Mouse (Mus musculus) brown adipose tissue, adult 24 weeks (tissue): ENCODE results near the gene Gramd4. TPM values are rescaled to one million over a fixed set of nuclear protein-coding genes. Genes with fewer than 3 reads are reported as not detected.
"Not testable (repeated sequence)": the region's sequence is repeated elsewhere in the genome, so short reads cannot be mapped to it uniquely, and the experiment has no call there.

Source experiments
- H3K27ac ChIP-seq: fragments of 200-500 bp; replicated peaks from 2 replicates; pipeline ENCODE4 v1.5.1; 2012; ENCODE audit warnings: low read depth, mild to moderate bottlenecking, low read length
- H3K4me1 ChIP-seq: fragments of 200-500 bp; 2 replicates; pipeline ENCODE4 v1.6.1; 2012; ENCODE audit warnings: low read length, mixed read lengths; ENCODE audit not compliant: control insufficient read depth, insufficient read depth, insufficient read length
- H3K4me3 ChIP-seq: fragments of 200-500 bp; 2 replicates; pipeline ENCODE4 v1.5.1; 2012; ENCODE audit warnings: low read depth, mild to moderate bottlenecking, low read length, moderate library complexity; ENCODE audit not compliant: insufficient read depth
- polyA plus RNA-seq: library from polyadenylated mRNA; stranded (reverse); fragments of >200 nt; gene quantifications from 2 replicates; pipeline ENCODE4 v1.2.4, GENCODE M21; 2012; ENCODE audit not compliant: missing spikeins, insufficient read depth, insufficient read length

Gene Gramd4
- polyA plus RNA-seq, 1 experiment: 13.5 TPM

DNA sequence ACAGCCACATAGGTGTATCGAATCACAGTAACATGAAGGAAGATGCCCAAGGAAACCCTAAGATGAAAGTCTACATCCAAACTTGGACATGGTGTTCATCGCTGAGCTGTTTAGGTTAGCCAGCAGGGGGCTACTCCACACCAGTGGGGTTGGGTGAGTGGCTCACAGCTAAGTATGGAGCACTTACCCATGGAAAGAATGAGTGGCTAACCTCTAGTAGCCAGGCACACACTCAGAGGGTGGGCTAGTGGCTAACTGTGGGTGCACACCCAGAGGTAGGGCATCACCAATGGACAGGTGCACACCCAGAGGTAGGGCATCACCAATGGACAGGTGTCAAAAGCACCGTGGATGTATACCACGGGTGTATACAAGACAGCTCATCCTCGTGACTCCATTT, 102.2 kb downstream of the Gramd4 start:
- H3K27ac ChIP-seq: no peak overlapping the region

DNA sequence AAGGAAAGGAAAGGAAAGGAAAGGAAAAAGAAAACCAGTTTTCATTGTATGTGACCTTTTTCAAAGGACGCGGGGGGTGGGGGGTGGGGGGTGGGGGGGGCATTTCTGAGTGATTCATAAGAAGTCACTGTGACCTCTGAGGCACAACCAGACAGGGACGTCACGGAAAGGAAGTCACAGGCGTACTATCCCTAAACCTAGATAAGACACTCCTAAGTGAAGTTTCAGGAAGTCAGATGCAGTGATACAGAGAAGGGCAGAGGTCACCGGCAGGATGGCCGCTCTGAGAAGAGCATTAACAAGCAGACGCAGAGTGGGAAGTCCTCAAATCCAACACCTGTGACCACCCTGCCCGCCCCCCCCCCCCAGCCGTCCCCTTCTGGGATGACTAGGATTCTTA, 103.4 kb downstream of the Gramd4 start:
- H3K4me3 ChIP-seq: no peak overlapping the region
- no peak overlapping the region for H3K27ac ChIP-seq
- no peaks in the 10 kb centered on the region for H3K4me1 ChIP-seq

More for the DNA sequence above, 102.2 kb downstream of the Gramd4 start:
- H3K4me1 ChIP-seq: no peaks in the 10 kb centered on the region
- no peak overlapping the region for H3K4me3 ChIP-seq

DNA sequence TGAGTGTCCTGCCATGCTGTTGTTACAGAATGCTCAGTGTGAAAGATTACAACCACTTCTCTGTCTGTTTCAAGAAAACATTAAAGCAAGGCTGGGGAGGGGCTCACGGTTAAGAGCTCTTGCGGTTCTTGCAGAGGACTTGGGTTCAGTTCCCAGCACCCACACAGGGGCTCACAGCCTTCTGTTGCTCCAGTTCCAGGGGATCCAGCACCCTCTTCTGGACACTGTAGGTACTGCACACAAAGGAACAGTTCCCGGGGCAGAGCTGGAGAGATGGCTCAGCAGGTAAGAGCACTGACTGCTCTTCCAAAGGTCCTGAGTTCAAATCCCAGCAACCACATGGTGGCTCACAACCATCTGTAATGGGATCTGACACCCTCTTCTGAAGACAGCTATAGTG, 104.3 kb downstream of the Gramd4 start:
- H3K4me3 ChIP-seq, H3K4me1 ChIP-seq, H3K27ac ChIP-seq: not testable (repeated sequence)

DNA sequence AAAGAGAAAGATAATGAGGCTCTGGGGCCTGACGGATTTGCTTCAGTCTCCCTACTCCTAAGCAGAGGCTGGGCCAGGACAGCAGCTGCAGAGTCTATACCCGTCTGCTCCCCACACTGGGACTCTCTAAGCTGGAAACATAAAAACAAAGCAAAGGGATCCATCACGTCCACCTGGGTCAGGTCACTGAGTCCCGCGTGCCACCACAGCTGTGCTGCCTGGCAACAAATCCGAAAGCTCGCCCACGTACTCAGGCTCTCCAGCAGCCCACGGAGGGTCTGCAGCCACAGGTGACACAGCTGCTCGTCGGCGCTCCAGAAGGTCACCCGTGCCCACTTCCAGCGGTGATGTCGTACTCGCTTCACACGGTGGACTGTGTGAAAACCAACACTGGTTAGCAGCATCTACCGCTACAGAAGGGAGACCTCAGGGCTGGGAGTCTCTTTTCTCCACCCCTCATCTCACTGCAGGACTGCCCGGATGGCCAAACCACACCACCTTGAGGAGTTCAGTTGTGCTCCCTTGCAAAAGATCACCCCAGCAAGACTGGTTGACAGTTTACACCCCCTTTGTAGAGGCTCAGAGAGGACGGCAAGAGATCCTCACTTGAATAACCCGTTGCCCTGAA, 107.3 kb downstream of the Gramd4 start:
- Histone ChIP-seq H3K4me1 (peaks cover 15% of the 10 kb centered on the region), H3K4me3 (no peak overlapping the region), H3K27ac (no peak overlapping the region)

DNA sequence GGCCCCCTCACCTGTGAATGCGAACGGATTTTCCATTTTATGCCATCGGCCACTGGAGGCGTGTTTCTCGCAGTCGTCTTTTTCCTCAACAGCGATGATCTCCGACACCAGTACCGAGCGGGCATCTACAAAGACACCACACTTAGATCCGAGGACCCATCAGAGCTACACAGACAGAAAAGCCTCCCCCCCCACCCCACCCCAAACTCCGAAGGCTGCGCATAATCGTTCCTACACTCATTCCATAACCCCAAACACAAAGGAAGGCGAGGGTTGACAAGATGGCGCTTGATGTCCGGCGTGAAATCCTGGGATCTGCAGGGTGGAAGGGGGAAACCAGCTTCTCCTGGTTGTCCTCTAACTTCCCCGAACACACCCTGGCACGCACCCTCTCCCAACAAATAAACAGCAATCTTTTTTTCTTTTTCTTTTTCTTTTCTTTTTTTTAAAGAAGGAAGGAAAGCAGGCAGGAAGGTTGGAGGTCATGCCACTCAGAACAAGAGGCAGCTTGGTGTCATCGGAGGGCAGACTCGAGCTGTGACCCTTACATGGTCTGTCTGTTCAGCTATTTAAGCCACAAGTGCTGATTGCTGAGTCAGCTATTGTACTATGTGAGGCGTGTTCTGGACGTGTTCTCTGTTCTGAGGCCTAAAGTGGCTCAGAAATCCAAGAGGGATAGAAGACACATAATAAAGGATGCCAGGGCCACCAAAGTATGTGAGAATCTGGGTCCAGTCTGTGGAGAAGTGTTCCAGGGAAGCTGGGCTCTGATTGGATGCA, 108.5 kb downstream of the Gramd4 start:
- H3K4me3 ChIP-seq: no peak overlapping the region
- no peak overlapping the region for H3K27ac ChIP-seq
- peaks cover 20% of the 10 kb centered on the region for H3K4me1 ChIP-seq

DNA sequence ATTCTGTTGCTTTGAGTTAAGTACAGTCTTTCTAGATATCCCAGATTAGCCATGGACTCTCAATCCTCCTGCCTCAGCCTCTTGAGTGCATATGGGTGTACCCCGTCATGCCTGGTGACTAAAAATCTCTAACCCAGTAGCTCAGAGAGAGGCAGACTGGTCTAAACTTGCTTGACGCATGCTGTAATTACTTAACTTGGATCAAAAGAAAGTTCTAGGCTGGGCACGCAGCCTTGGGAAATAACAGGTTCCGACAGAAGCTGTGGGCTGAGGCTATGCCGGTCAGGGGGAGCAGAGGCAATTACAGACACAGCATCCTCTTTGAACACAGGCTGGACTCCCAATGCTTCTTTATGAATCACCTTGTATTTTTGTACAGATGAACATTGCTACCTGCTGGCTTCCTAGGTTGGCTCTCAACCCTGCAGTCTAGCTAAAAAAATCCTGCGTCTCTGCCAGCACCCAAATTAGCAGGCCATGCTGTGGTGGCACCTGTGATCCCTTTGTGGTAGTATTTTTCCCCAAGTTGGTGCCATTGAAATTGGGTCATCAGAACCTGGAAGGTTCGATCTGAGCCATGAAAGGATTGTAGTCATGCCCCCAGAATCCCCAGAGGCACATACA, 109.6 kb downstream of the Gramd4 start:
- H3K4me3 ChIP-seq: no peak overlapping the region
- peak overlapping the region; percentile 73; the same call in 1 of the 2 replicates for H3K27ac ChIP-seq

DNA sequence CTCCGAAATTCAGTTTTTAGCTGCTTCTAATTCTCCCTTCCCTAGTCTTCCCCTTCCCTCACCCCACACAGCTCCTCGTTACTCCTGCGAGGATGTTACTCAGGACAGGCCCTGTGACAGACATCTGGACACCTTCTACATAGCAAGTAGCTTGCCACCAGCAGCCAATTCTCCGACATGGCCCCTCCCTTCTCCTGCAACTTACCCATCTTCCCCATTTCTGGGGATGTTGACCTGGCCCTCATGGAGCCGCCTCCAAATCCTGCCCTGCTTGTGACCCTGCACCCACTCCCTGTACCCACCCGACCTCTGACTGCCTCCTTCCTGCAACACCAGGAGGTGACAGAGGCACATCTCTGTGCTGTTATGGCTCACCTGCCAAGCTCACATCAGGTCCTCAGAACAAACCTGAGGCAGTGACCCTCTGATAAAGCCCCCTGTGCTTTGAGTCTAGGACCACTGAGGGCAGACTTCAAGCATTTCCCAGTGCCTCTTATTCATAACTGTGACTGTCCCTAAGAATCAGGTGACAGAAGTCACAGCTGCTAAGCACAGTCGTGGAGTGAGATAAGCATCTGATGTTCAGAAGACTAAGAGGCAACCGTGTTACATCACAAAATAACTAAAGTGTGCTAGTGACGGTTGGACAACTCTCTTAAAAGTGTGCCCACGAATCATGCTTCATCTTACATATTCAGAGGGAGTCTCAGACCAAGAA, 110.5 kb downstream of the Gramd4 start:
- peaks cover 23% of the 10 kb centered on the region for H3K4me1 ChIP-seq
- H3K27ac ChIP-seq: peak overlapping the region; percentile 73
- no peak overlapping the region for H3K4me3 ChIP-seq

More for the DNA sequence above, 109.6 kb downstream of the Gramd4 start:
- peaks cover 22% of the 10 kb centered on the region for H3K4me1 ChIP-seq

DNA sequence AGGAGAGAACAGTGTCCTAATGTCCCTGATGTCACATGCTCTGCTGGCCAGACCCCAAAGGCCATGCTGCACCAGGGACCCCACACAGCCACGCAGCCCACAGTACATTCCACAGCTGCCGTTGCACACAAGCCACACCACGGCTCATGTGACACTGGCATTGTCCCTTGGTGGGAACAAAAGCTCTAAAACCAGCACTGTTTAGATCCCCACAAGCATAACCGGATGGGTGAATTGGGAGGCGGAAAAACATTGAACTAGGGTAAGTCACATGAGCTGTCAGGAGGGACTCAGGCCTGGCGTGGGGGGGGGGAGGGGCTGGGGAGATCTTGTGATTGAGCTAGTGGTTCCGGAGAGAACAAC, 111.0 kb downstream of the Gramd4 start:
- no peak overlapping the region for H3K4me3 ChIP-seq
- peaks cover 23% of the 10 kb centered on the region for H3K4me1 ChIP-seq
- H3K27ac ChIP-seq: peak overlapping the region; percentile 86

DNA sequence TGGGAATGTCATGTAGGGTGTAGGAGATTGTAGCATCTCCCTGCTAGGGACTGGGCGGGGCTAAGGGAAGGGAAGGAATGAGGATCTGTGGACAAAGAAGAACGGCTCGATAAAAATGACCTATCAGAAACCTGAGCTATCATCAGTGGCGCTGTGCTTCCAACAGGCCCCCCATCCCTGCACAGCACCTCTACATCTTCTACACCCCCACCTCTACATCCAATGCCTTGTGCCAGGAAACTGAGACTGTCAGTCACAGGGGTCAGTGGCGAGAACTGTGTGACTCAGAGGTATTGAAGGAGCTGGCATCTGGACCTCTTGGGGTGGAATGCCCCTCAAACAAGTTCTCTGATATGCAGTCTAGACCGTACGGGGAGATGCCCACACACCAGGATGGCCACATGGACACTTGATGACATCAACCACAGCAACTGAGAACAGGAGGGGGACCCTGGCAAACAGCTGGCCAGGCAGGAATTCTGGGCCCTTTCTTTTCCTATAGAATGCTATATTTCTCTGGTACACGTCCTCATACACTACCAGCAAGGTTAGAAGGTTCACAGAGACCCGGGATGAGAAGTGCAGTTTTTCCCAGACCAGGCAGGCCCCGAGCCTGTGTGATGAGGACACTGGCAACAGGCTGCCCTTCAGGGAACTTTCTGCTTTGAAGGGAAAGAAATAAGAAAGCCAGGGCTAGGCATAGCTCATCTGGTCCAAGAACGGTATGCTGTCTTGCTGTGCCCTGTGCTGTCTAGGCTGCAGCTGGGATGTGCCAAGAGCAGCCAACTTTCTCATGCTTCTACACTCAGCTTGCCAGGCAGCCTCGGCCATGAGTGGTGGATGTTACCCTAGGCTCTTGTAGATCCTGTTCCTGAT, 111.7 kb downstream of the Gramd4 start:
- H3K4me3 ChIP-seq: no peak overlapping the region
- peak overlapping the region; percentile 86 for H3K27ac ChIP-seq
- H3K4me1 ChIP-seq: peaks cover 26% of the 10 kb centered on the region

DNA sequence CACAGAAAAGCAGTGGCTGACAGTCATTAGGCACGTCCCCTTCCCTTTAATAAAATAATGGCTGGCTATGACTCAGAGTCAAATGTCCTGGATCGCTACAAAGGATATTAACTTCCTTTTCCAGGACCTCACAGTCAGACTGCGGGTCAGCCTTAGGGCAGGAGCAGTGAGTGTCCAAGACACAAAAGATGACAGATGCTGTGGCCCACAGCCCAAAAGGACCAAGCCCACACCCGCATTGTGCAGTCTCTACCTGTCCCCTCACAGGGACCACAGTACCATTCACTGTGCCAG, 112.3 kb downstream of the Gramd4 start:
- Histone ChIP-seq H3K27ac (peak overlapping the region; percentile 86), H3K4me1 (peaks cover 27% of the 10 kb centered on the region)

DNA sequence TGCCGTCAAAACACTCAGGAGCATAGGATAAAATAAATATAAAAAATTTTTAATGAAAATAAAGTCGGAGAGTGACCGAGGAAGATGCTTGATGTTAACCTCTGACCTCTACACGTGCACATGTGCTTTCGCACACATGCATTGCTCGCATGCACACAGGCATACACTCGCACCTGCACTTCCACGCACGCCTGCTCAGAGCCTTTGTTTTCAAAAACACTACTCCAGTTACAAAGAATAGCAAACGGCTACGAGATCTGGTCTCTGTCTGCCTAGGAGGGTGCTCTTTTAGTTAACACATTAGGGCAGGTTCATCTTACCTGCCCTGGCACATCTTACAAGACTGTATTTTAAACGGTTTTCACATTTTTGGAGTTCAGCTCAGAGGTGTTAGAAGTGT, 113.8 kb downstream of the Gramd4 start:
- Histone ChIP-seq H3K4me1 (peaks cover 27% of the 10 kb centered on the region), H3K4me3 (no peak overlapping the region), H3K27ac (no peak overlapping the region)

More for the DNA sequence above, 112.3 kb downstream of the Gramd4 start:
- H3K4me3 ChIP-seq: no peak overlapping the region

DNA sequence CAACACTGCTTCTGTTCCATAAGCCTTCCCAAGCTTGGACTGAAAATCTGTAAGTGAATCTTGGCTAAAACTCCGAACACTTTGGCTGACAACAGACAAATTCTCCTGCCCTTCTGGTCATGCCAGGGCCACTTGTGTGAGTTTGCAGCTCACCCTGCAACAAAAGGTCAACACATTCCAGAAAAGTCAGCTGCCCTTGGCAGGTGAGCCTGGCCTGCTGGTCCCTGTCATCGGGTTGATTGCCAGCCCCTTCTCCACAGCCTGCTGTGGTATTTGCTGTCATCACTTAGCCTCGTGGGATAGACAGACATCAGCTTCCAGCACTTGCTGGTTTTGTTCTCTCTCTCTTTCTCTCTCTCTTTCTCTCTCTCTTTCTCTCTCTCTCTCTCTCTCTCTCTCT, 114.6 kb downstream of the Gramd4 start:
- peaks cover 31% of the 10 kb centered on the region for H3K4me1 ChIP-seq
- no peak overlapping the region for H3K4me3 ChIP-seq
- H3K27ac ChIP-seq: no peak overlapping the region

DNA sequence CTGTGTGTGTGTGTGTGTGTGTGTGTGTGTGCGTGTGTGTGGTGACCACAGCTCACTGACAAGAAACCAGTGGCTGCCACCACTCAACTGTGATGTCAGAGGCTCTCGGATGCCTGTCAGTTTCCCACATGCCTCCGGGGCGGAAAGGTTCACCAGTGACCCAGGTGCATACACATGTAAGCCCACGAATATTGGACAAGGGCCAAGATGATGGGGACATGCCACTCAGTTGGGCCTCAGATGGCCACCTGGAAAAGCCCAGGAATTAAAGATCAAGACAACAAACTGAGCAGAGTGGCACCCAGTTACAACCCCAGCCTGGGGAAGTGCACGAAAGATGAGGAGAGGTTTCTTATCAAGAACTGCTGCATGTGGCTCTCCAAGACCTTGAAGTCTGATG, 115.0 kb downstream of the Gramd4 start:
- Histone ChIP-seq H3K4me3 (no peak overlapping the region), H3K27ac (no peak overlapping the region), H3K4me1 (peaks cover 32% of the 10 kb centered on the region)

DNA sequence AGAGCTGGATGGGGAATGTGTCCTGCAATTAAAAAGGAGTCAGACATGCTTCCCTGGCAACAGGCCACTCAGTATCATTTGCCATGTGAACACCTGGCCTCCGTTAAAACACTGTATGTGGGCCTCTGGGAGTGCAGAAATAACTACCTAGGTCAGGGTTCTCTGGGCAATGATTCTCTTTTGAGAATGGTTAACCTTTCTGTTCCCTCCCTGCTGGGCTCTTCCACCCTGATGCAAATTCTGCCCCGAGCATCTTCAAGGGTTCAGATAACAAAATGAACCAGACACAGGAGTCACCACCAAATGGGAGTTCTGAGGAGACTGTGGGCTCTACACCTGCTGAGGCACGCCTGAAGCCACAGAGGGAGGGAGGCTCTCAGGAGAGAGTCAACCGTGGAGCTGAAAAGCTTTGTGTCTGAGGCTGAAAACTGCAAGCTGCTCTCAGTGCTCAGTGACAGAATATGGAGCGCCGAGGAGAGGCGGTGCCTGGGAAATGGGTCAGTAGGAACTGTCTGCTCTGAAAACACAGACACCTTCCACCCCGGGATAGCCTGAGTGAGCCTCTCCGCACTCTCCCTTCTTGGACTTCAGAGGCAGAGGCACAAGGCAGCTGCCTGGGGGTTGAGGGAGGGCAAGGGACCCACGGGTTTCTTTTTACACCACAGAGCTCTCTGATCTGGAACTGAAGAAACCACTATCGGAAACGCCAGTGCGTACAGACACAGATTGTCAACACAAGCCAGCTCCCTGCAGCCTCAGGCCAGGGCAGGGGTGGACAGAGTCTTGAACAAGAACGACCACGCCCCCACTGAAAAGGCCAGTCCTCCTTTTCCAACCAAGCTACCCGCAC, 115.9 kb downstream of the Gramd4 start:
- Histone ChIP-seq H3K4me1 (peaks cover 27% of the 10 kb centered on the region), H3K27ac (no peak overlapping the region), H3K4me3 (no peak overlapping the region)
